Mouse (Mus musculus): ENCODE results near the gene Hmg20b.

GRCm38 (mm10) chr10:81301321-81301720, 49.0 kb downstream of the Hmg20b start:
- no peak for TF ChIP-seq EP300 (IDR thresholded peaks at IDR 0.05; ENCODE audit: low read depth)
- no peak for TF ChIP-seq CTCF (IDR thresholded peaks at IDR 0.05; ENCODE audit: low read depth)

Measured in heart, postnatal 0 days (tissue).